Mouse (Mus musculus) T-helper 17 cell (primary cell): ENCODE measurements around the gene Fbxl7.

ENCODE experiments used
- in situ Hi-C, 2 experiments: fragments of 300-600 bp; cut with MboI, MseI; formaldehyde crosslinking; loops; 1 replicate in 1 of 2; 2 replicates in 1 of 2; pipeline ENCODE4 v1.15.1; 2025; ENCODE audit warnings: high pct_unique_total_duplicates in 2 of 2

Fbxl7 gene

DNA sequence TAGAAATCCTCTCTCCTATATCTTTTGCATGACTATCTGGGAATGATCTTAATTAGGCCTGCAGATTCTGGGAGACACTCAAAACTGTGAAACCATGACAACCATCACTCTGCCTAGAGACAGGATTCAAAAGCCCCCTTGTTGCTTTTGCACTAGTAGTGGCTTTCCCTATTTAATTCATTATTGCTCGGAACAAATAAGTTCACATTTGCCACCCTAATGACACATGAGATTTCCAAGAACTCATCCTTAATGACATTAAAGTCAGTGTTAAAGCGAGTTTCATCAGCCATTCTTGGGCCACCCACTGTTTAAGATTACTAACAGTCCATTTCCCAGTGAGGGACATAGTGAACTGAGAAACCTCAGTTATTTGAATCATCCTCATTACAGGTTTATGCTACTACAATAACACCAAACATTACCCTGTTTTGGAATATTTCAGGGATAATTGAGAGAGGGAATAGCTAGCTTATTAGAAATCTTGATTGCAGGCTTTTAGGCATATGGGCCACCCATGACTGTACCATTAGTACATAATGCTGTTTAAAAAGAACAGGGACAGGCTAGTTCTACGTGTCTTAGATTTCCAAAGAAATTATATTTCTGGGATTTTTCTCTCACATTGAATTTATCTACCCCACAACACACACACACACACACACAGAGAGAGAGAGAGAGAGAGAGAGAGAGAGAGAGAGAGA, 361.2 kb downstream of the Fbxl7 start:
- in situ Hi-C loops: no loop called here

DNA sequence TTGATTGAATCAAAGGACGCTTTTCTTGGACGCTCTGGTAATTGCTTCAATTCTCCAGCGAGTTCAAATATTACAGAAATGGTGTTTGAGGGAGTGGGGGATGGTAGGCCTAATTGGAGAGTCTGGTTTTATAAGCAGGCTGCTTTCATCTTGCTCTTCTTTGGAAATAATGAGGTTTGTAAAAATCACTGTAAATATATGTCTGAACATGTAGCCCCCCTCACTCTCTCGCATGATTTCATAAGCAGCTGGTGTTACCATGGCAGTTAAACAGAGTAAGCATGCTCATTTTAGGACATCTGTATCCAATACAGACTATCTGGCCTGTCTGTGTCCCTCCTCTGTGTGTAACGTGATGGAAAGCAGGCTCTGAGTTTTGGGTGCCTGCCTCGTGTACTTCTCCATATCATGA, 376.2 kb downstream of the Fbxl7 start:
- in situ Hi-C loops: no loop called here

DNA sequence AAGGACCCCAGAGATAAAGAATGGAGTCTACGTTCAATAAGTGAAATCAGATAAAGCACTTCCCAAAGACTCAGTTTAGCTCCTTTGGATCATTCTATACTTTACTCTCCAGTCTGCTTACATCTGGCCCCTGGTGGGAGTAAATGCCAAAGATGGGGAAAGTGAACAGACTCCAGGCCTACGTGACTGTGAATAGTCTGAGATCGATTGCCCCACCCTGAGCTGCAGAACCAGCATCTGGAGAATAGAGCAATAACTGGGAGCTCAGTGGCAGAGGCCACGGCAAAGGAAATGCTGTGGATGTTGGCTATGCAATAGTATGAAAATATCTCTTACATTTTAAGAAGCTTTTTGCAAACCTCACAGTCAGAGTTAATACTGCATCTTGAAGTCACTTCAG, 394.4 kb downstream of the Fbxl7 start:
- in situ Hi-C loops: no loop called here
